21 mouse cellular contexts compared by ENCODE assay signal in genomic region chr13:23990451-23990850, GRCm38 (mm10). TPM values are rescaled to one million over a fixed set of nuclear protein-coding genes. Genes with fewer than 3 reads are reported as not detected.
DNase-seq lines count a peak whose midpoint lies in the region; ATAC-seq and TF ChIP-seq lines count a peak whose summit lies in the region.
"Had no signal": no experiment of that assay in that cellular context is flagged by ENCODE, and none has a peak within 500 bp of the region (broad histone marks: within the 10 kb centered on the region; RNA-seq: fewer than 3 reads in every experiment).

No protein-coding gene starts in this region.

- no peak for TF ChIP-seq CTCF in hindbrain, postnatal 0 days (IDR thresholded peaks at IDR 0.05; ENCODE audit: low read depth)
- TF ChIP-seq CTCF in cerebellum, adult 2 months (IDR thresholded peaks at IDR 0.05; ENCODE audit: borderline replicate concordance, insufficient read depth, low read depth, low read length) = no peak

- no peak for TF ChIP-seq POLR2A in cerebellum, adult 2 months (IDR thresholded peaks at IDR 0.05; ENCODE audit: borderline replicate concordance, insufficient read depth, low read length)

- no peaks in the 10 kb centered on the region for H3K9me3 ChIP-seq in forebrain, embryonic 11.5 days (ENCODE audit: control insufficient read depth, low read length)
- H3K9me3 ChIP-seq in forebrain, embryonic 16.5 days (ENCODE audit: control insufficient read depth, low read length) = no peaks in the 10 kb centered on the region
- H3K9me3 ChIP-seq in hindbrain, postnatal 0 days (ENCODE audit: low read length) = no peaks in the 10 kb centered on the region
- H3K9me3 ChIP-seq in neural tube, embryonic 13.5 days = no peaks in the 10 kb centered on the region

- no peak overlapping the region for H3K27ac ChIP-seq in forebrain, embryonic 11.5 days (ENCODE audit: low read depth, low read length)
- no peak overlapping the region for H3K27ac ChIP-seq in forebrain, embryonic 16.5 days (ENCODE audit: low read length)
- no peak overlapping the region for H3K27ac ChIP-seq in hindbrain, postnatal 0 days
- H3K27ac ChIP-seq in neural tube, embryonic 13.5 days (replicated peaks) = no peak overlapping the region
- no peak overlapping the region for H3K27ac ChIP-seq in cerebellum, adult 2 months (ENCODE audit: insufficient read depth, low read length)
- H3K27ac ChIP-seq: macrophage had no signal

- 41% methylated on average over 5 of the region's 5 CpGs for WGBS in forebrain, embryonic 11.5 days
- WGBS in forebrain, embryonic 16.5 days = 22% methylated on average over 5 of the region's 5 CpGs
- WGBS in hindbrain, postnatal 0 days = 27% methylated on average over 5 of the region's 5 CpGs
- 23% methylated on average over 5 of the region's 5 CpGs for WGBS in neural tube, embryonic 13.5 days
- WGBS in cerebellum, adult 2 months = 49% methylated on average over 5 of the region's 5 CpGs

- H3K9ac ChIP-seq in forebrain, embryonic 11.5 days (ENCODE audit: low read length) = no peak overlapping the region
- H3K9ac ChIP-seq in forebrain, embryonic 16.5 days (replicated peaks; ENCODE audit: low read depth, low read length) = no peak overlapping the region
- H3K9ac ChIP-seq in hindbrain, postnatal 0 days (replicated peaks; ENCODE audit: low read length) = no peak overlapping the region; the same call in 1 of the 2 replicates
- no peak overlapping the region for H3K9ac ChIP-seq in neural tube, embryonic 13.5 days

- peak overlapping the region; percentile 5; the same call in 1 of the 2 replicates for H3K4me2 ChIP-seq in forebrain, embryonic 11.5 days (ENCODE audit: low read depth, low read length, severe bottlenecking)
- H3K4me2 ChIP-seq in forebrain, embryonic 16.5 days (ENCODE audit: low read length) = peak overlapping the region; percentile 51
- peak overlapping the region; percentile 68 for H3K4me2 ChIP-seq in hindbrain, postnatal 0 days (ENCODE audit: low read depth, low read length)
- H3K4me2 ChIP-seq in neural tube, embryonic 13.5 days = peak overlapping the region; percentile 60

- H3K4me1 ChIP-seq in forebrain, embryonic 11.5 days (replicated peaks; ENCODE audit: control insufficient read depth, insufficient read depth, low read length) = no peaks in the 10 kb centered on the region
- H3K4me1 ChIP-seq in forebrain, embryonic 16.5 days (replicated peaks; ENCODE audit: control insufficient read depth, insufficient read depth, low read length) = peaks cover 13% of the 10 kb centered on the region
- H3K4me1 ChIP-seq in hindbrain, postnatal 0 days (ENCODE audit: insufficient read depth, low read length) = 0 out of 2 replicates have a peak, but pooled peaks cover 4% of the 10 kb centered on the region
- peaks cover 11% of the 10 kb centered on the region for H3K4me1 ChIP-seq in neural tube, embryonic 13.5 days (replicated peaks)
- peaks cover 4% of the 10 kb centered on the region; the same call in 1 of the 2 replicates for H3K4me1 ChIP-seq in cerebellum, adult 2 months (ENCODE audit: control insufficient read depth, insufficient read depth, low read length)

- peaks cover 7% of the 10 kb centered on the region; the same call in 1 of the 2 replicates for H3K27me3 ChIP-seq in forebrain, embryonic 11.5 days (ENCODE audit: control insufficient read depth, insufficient read depth, low read length)
- H3K27me3 ChIP-seq in forebrain, embryonic 16.5 days (replicated peaks; ENCODE audit: control insufficient read depth, insufficient read depth, low read length) = peaks cover 11% of the 10 kb centered on the region; the same call in 1 of the 2 replicates
- H3K27me3 ChIP-seq in hindbrain, postnatal 0 days (ENCODE audit: insufficient read depth, low read length) = no peaks in the 10 kb centered on the region
- peaks cover 39% of the 10 kb centered on the region for H3K27me3 ChIP-seq in neural tube, embryonic 13.5 days
- no peaks in the 10 kb centered on the region for H3K27me3 ChIP-seq in cerebellum, adult 2 months (ENCODE audit: control insufficient read depth, insufficient read depth, low read length)

- ATAC-seq in forebrain, embryonic 11.5 days (replicated peaks; ENCODE audit: low FRiP score) = no peak
- ATAC-seq in forebrain, embryonic 16.5 days = peak; percentile 66
- ATAC-seq in hindbrain, postnatal 0 days = no peak
- ATAC-seq in neural tube, embryonic 13.5 days (ENCODE audit: low read depth) = no peak
- no peak for ATAC-seq in megakaryocyte, adult 5-6 weeks (ENCODE audit: poor library complexity, severe bottlenecking)
- ATAC-seq: activated CD4-positive, CD25-positive, alpha-beta regulatory T cell, adult 4 months; CD4-positive, CD25-positive, alpha-beta regulatory T cell, adult 4 months; inflammation-experienced regulatory T-cells, adult 6 months had no signal

- H3K36me3 ChIP-seq in forebrain, embryonic 11.5 days (ENCODE audit: control insufficient read depth, insufficient read depth, low read length) = no peaks in the 10 kb centered on the region
- H3K36me3 ChIP-seq in forebrain, embryonic 16.5 days (ENCODE audit: control insufficient read depth, insufficient read depth) = no peaks in the 10 kb centered on the region
- H3K36me3 ChIP-seq in hindbrain, postnatal 0 days (ENCODE audit: insufficient read depth, low read length) = no peaks in the 10 kb centered on the region
- H3K36me3 ChIP-seq in neural tube, embryonic 13.5 days = no peaks in the 10 kb centered on the region

- H3K4me3 ChIP-seq in forebrain, embryonic 11.5 days (ENCODE audit: low read depth, low read length) = no peak overlapping the region
- peak overlapping the region; percentile 38 for H3K4me3 ChIP-seq in forebrain, embryonic 16.5 days (replicated peaks; ENCODE audit: low read length)
- H3K4me3 ChIP-seq in hindbrain, postnatal 0 days (ENCODE audit: low read length) = peak overlapping the region; percentile 31; the same call in 1 of the 2 replicates
- H3K4me3 ChIP-seq in neural tube, embryonic 13.5 days = peak overlapping the region; percentile 32; the same call in 1 of the 2 replicates
- no peak overlapping the region for H3K4me3 ChIP-seq in cerebellum, adult 2 months (replicated peaks; ENCODE audit: insufficient read depth, low read depth, low read length)
- H3K4me3 ChIP-seq: erythroblast, embryonic 14.5 days; myocyte had no signal

- DNase-seq in forebrain, embryonic 11.5 days (ENCODE audit: low spot score) = no peak
- no peak for DNase-seq in hindbrain, postnatal 0 days (ENCODE audit: low spot score)
- DNase-seq in cerebellum, adult 2 months = no peak
- no peak for DNase-seq in adrenal gland, adult 18-20 months (ENCODE audit: low spot score in 2 of 2)

RNA-seq across cellular contexts. Expression of gene Scgn, which starts 0.6 kb away (rescaled TPM):
- 0.57 and 0.73 TPM in 2 replicates for polyA plus RNA-seq in forebrain, embryonic 11.5 days (2014; fragmentation: Nextera tagmentation; extraction: Ambion mirVana)
- polyA plus RNA-seq in forebrain, embryonic 16.5 days (2015; fragmentation: Nextera tagmentation; extraction: Ambion mirVana) = 1.9 and 3.7 TPM in 2 replicates
- 0.42 TPM in 1 of 2 replicates, not detected in the other for total RNA-seq in hindbrain, postnatal 0 days (2014; rRNA removed)
- polyA plus RNA-seq in hindbrain, postnatal 0 days (2015; fragmentation: Nextera tagmentation; extraction: Ambion mirVana) = 1.1 and 1.2 TPM in 2 replicates
- polyA plus RNA-seq in neural tube, embryonic 13.5 days (2015; fragmentation: Nextera tagmentation; extraction: Ambion mirVana) = 0.34 and 0.59 TPM in 2 replicates
- polyA plus RNA-seq in cerebellum, adult 2 months (2012; rRNA removed) = 0.11 and 0.21 TPM in 2 replicates
- total RNA-seq in adrenal gland, adult 18-20 months (2021) = 1 to 10 TPM; 2.6 to 3.3 TPM
- total RNA-seq in megakaryocyte, adult 5-6 weeks (2015) = not detected in 2 replicates
- total RNA-seq in megakaryocyte, adult 5-6 weeks (2017) = not detected in 2 replicates
- total RNA-seq: liver, adult 2 months had no signal
- polyA plus RNA-seq: activated CD4-positive, CD25-positive, alpha-beta regulatory T cell, adult 4 months; CD4-positive, CD25-positive, alpha-beta regulatory T cell, adult 4 months; erythroblast, embryonic 14.5 days; heart, postnatal 0 days; inflammation-experienced regulatory T-cells, adult 6 months; kidney, embryonic 16.5 days; liver, adult 2 months; lung, adult 2 months; macrophage; myocyte had no signal

RNA-seq across cellular contexts. Expression of gene Hist1h2aa, which starts 56.2 kb away (rescaled TPM):
- polyA plus RNA-seq in forebrain, embryonic 11.5 days (2014; fragmentation: Nextera tagmentation; extraction: Ambion mirVana) = not detected in 2 replicates
- polyA plus RNA-seq in forebrain, embryonic 16.5 days (2015; fragmentation: Nextera tagmentation; extraction: Ambion mirVana) = not detected in 2 replicates
- total RNA-seq in hindbrain, postnatal 0 days (2014; rRNA removed) = not detected in 2 replicates
- not detected in 2 replicates for polyA plus RNA-seq in hindbrain, postnatal 0 days (2015; fragmentation: Nextera tagmentation; extraction: Ambion mirVana)
- not detected in 2 replicates for polyA plus RNA-seq in neural tube, embryonic 13.5 days (2015; fragmentation: Nextera tagmentation; extraction: Ambion mirVana)
- polyA plus RNA-seq in cerebellum, adult 2 months (2012; rRNA removed) = not detected in 2 replicates
- total RNA-seq in adrenal gland, adult 18-20 months (2021) = not detected
- total RNA-seq in megakaryocyte, adult 5-6 weeks (2015) = not detected in 2 replicates
- not detected in 2 replicates for total RNA-seq in megakaryocyte, adult 5-6 weeks (2017)
- total RNA-seq: adrenal gland, postnatal 36 days; layer of hippocampus, postnatal 10 days; left cerebral cortex, postnatal 36 days; liver, adult 2 months had no signal
- polyA plus RNA-seq: activated CD4-positive, CD25-positive, alpha-beta regulatory T cell, adult 4 months; CD4-positive, CD25-positive, alpha-beta regulatory T cell, adult 4 months; erythroblast, embryonic 14.5 days; heart, postnatal 0 days; inflammation-experienced regulatory T-cells, adult 6 months; kidney, embryonic 16.5 days; liver, adult 2 months; lung, adult 2 months; macrophage; myocyte; stomach, embryonic 14.5 days had no signal

RNA-seq across cellular contexts. Expression of gene Hist1h2ba, which starts 56.5 kb away (rescaled TPM):
- polyA plus RNA-seq in forebrain, embryonic 11.5 days (2014; fragmentation: Nextera tagmentation; extraction: Ambion mirVana) = not detected in 2 replicates
- polyA plus RNA-seq in forebrain, embryonic 16.5 days (2015; fragmentation: Nextera tagmentation; extraction: Ambion mirVana) = not detected in 2 replicates
- total RNA-seq in hindbrain, postnatal 0 days (2014; rRNA removed) = not detected in 2 replicates
- polyA plus RNA-seq in hindbrain, postnatal 0 days (2015; fragmentation: Nextera tagmentation; extraction: Ambion mirVana) = not detected in 2 replicates
- not detected in 2 replicates for polyA plus RNA-seq in neural tube, embryonic 13.5 days (2015; fragmentation: Nextera tagmentation; extraction: Ambion mirVana)
- polyA plus RNA-seq in cerebellum, adult 2 months (2012; rRNA removed) = not detected in 2 replicates
- not detected for total RNA-seq in adrenal gland, adult 18-20 months (2021)
- not detected in 2 replicates for total RNA-seq in megakaryocyte, adult 5-6 weeks (2015)
- not detected in 2 replicates for total RNA-seq in megakaryocyte, adult 5-6 weeks (2017)
- total RNA-seq: adrenal gland, postnatal 36 days; layer of hippocampus, postnatal 10 days; left cerebral cortex, postnatal 36 days; liver, adult 2 months had no signal
- polyA plus RNA-seq: activated CD4-positive, CD25-positive, alpha-beta regulatory T cell, adult 4 months; CD4-positive, CD25-positive, alpha-beta regulatory T cell, adult 4 months; erythroblast, embryonic 14.5 days; heart, postnatal 0 days; inflammation-experienced regulatory T-cells, adult 6 months; kidney, embryonic 16.5 days; liver, adult 2 months; lung, adult 2 months; macrophage; myocyte; stomach, embryonic 14.5 days had no signal

Comparison
In these comparisons a context has a peak if more than half of its experiments do, and no peak if none do; other contexts are left out.
1. H3K4me3 ChIP-seq: peak in forebrain, embryonic 16.5 days (single experiment), hindbrain, postnatal 0 days (single experiment) and neural tube, embryonic 13.5 days (single experiment); none in forebrain, embryonic 11.5 days (single experiment) and cerebellum, adult 2 months (single experiment).
2. H3K4me2 ChIP-seq: peak in every context shown above with its lines; median percentile 68 in hindbrain, postnatal 0 days; 60 in neural tube, embryonic 13.5 days; 51 in forebrain, embryonic 16.5 days; 5 in forebrain, embryonic 11.5 days.